Comparison of ENCODE assay signal across 9 mouse cellular contexts in the genomic region with DNA sequence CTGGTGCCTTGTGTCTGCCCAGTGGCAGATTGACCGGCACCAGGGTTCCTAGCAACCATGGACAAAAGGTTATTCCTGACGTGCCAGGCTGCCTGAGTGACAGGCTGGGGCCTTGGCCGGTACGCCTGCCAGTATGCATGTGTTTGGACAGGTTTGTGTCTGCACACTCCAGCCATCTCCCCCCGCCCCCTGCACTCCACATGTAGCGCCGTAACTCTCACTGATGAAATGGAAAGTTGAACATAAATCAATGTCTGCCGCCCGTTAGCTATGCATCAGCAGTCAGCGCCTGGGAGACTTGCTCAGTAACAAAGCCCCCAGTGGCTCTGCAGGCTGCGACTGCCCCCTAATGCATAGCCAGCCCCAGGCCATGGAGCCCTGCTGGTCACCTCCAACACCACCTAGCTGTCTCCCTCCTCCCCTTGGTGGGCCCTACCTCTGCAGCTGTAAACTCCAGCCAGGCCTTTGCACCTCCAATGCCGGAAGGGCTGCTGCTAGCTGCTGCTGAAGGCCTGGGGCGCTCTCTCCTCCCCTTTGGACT. TPM values are rescaled to one million over a fixed set of nuclear protein-coding genes. Genes with fewer than 3 reads are reported as not detected.
A peak's percentile ranks its signal among the peaks of the same experiment; 100 is the strongest.
DNase-seq lines count a peak whose midpoint lies in the region; ATAC-seq lines count a peak whose summit lies in the region.
"Had no signal": no experiment of that assay in that cellular context is flagged by ENCODE, and none has a peak within 500 bp of the region (broad histone marks: within the 10 kb centered on the region; RNA-seq: fewer than 3 reads in every experiment).

No protein-coding gene starts in this region.

- no peaks in the 10 kb centered on the region for H3K27me3 ChIP-seq in lung, embryonic 16.5 days (ENCODE audit: control insufficient read depth, insufficient read depth, low read depth, low read length)
- H3K27me3 ChIP-seq in forebrain, embryonic 14.5 days (replicated peaks; ENCODE audit: control insufficient read depth, insufficient read depth, low read length), result no peaks in the 10 kb centered on the region
- no peaks in the 10 kb centered on the region for H3K27me3 ChIP-seq in midbrain, embryonic 16.5 days (ENCODE audit: control insufficient read depth, insufficient read depth, low read depth, low read length)
- H3K27me3 ChIP-seq: heart, embryonic 15.5 days had no signal

- no peak overlapping the region for H3K4me3 ChIP-seq in lung, embryonic 16.5 days (ENCODE audit: low read length)
- no peak overlapping the region for H3K4me3 ChIP-seq in forebrain, embryonic 14.5 days (ENCODE audit: low read depth, low read length)
- H3K4me3 ChIP-seq in midbrain, embryonic 16.5 days (ENCODE audit: low read depth, low read length), result no peak overlapping the region
- H3K4me3 ChIP-seq: heart, embryonic 15.5 days had no signal

- peaks cover 3% of the 10 kb centered on the region; the same call in 1 of the 2 replicates for H3K4me1 ChIP-seq in lung, embryonic 16.5 days (replicated peaks; ENCODE audit: control insufficient read depth, insufficient read depth, low read length)
- H3K4me1 ChIP-seq in forebrain, embryonic 14.5 days (ENCODE audit: control insufficient read depth, insufficient read depth, low read length), result peaks cover 25% of the 10 kb centered on the region
- peaks cover 56% of the 10 kb centered on the region for H3K4me1 ChIP-seq in midbrain, embryonic 16.5 days (ENCODE audit: control insufficient read depth, insufficient read depth, low read length)

- no peak overlapping the region for H3K4me2 ChIP-seq in lung, embryonic 16.5 days (ENCODE audit: low read depth, low read length)
- no peak overlapping the region for H3K4me2 ChIP-seq in forebrain, embryonic 14.5 days (ENCODE audit: low read length)
- no peak overlapping the region for H3K4me2 ChIP-seq in midbrain, embryonic 16.5 days (ENCODE audit: low read length)
- H3K4me2 ChIP-seq: heart, embryonic 15.5 days had no signal

- ATAC-seq in lung, embryonic 16.5 days (ENCODE audit: low read depth), result 0 out of 2 replicates have a peak, but pooled peaks have one; percentile 11
- peak; percentile 28; the same call in 1 of the 2 replicates for ATAC-seq in forebrain, embryonic 14.5 days
- ATAC-seq in midbrain, embryonic 16.5 days, result peak; percentile 46; the same call in 1 of the 2 replicates
- no peak for ATAC-seq in megakaryocyte-erythroid progenitor cell, adult 5-6 weeks (replicated peaks; ENCODE audit: low FRiP score, low TSS enrichment, poor library complexity, severe bottlenecking)

- H3K9ac ChIP-seq in lung, embryonic 16.5 days (ENCODE audit: low read length), result no peak overlapping the region
- H3K9ac ChIP-seq in forebrain, embryonic 14.5 days (ENCODE audit: low read length), result no peak overlapping the region
- no peak overlapping the region for H3K9ac ChIP-seq in midbrain, embryonic 16.5 days (ENCODE audit: low read depth, low read length)
- H3K9ac ChIP-seq: heart, embryonic 15.5 days had no signal

- WGBS in lung, embryonic 16.5 days, result 60% methylated on average over 13 of the region's 13 CpGs
- WGBS in forebrain, embryonic 14.5 days, result 47% methylated on average over 13 of the region's 13 CpGs
- WGBS in midbrain, embryonic 16.5 days, result 30% methylated on average over 13 of the region's 13 CpGs

- H3K27ac ChIP-seq in lung, embryonic 16.5 days (ENCODE audit: low read length), result no peak overlapping the region; the same call in 1 of the 2 replicates
- no peak overlapping the region for H3K27ac ChIP-seq in forebrain, embryonic 14.5 days (ENCODE audit: low read depth, low read length)
- H3K27ac ChIP-seq in midbrain, embryonic 16.5 days (ENCODE audit: low read length), result peak overlapping the region; percentile 35

- H3K9me3 ChIP-seq in lung, embryonic 16.5 days (ENCODE audit: control insufficient read depth, low read length), result no peaks in the 10 kb centered on the region
- H3K9me3 ChIP-seq in forebrain, embryonic 14.5 days (replicated peaks; ENCODE audit: control insufficient read depth, low read length), result no peaks in the 10 kb centered on the region
- no peaks in the 10 kb centered on the region for H3K9me3 ChIP-seq in midbrain, embryonic 16.5 days (replicated peaks; ENCODE audit: control insufficient read depth, low read length, poor library complexity, severe bottlenecking)
- H3K9me3 ChIP-seq: heart, embryonic 15.5 days had no signal

- DNase-seq in lung, postnatal 14 days, result no peak
- peak; percentile 28 for DNase-seq in forebrain, embryonic 14.5 days (ENCODE audit: low spot score)
- DNase-seq in kidney, adult 18-20 months, result peak; percentile 69
- DNase-seq in frontal cortex, postnatal 10 days (ENCODE audit: low spot score in 2 of 2), result no peak
- no peak for DNase-seq in thymus, postnatal 36 days

- no peaks in the 10 kb centered on the region for H3K36me3 ChIP-seq in lung, embryonic 16.5 days (ENCODE audit: control insufficient read depth, insufficient read depth, low read length)
- H3K36me3 ChIP-seq in forebrain, embryonic 14.5 days (ENCODE audit: control insufficient read depth, insufficient read depth, low read length), result no peaks in the 10 kb centered on the region
- H3K36me3 ChIP-seq in midbrain, embryonic 16.5 days (ENCODE audit: control insufficient read depth, insufficient read depth, low read length), result no peaks in the 10 kb centered on the region
- H3K36me3 ChIP-seq: heart, embryonic 15.5 days had no signal

RNA-seq across cellular contexts. Expression of gene Mrpl37, which starts 50.6 kb away (rescaled TPM):
- polyA plus RNA-seq in lung, embryonic 16.5 days (2015; fragmentation: Nextera tagmentation; extraction: Ambion mirVana), result 90.2 and 93.2 TPM in 2 replicates
- polyA plus RNA-seq in forebrain, embryonic 14.5 days (2014; fragmentation: Nextera tagmentation; extraction: Ambion mirVana), result 94.0 and 95.6 TPM in 2 replicates
- polyA plus RNA-seq in midbrain, embryonic 16.5 days (2015; fragmentation: Nextera tagmentation; extraction: Ambion mirVana), result 74.1 and 77.3 TPM in 2 replicates
- total RNA-seq in megakaryocyte-erythroid progenitor cell, adult 5-6 weeks (2014; fragmentation: Nextera tagmentation), result 104 and 107 TPM in 2 replicates
- 61.0 and 78.5 TPM in 2 replicates for total RNA-seq in megakaryocyte-erythroid progenitor cell, adult 5-6 weeks (2017)

RNA-seq across cellular contexts. Expression of gene Cyb5rl, which starts 50.7 kb away (rescaled TPM):
- 5.9 and 7.2 TPM in 2 replicates for polyA plus RNA-seq in lung, embryonic 16.5 days (2015; fragmentation: Nextera tagmentation; extraction: Ambion mirVana)
- 3.6 and 4.1 TPM in 2 replicates for polyA plus RNA-seq in forebrain, embryonic 14.5 days (2014; fragmentation: Nextera tagmentation; extraction: Ambion mirVana)
- 4.1 and 7.2 TPM in 2 replicates for polyA plus RNA-seq in midbrain, embryonic 16.5 days (2015; fragmentation: Nextera tagmentation; extraction: Ambion mirVana)
- 8.1 and 11.5 TPM in 2 replicates for total RNA-seq in megakaryocyte-erythroid progenitor cell, adult 5-6 weeks (2014; fragmentation: Nextera tagmentation)
- total RNA-seq in megakaryocyte-erythroid progenitor cell, adult 5-6 weeks (2017), result 6.6 and 12.8 TPM in 2 replicates

Comparison
In these comparisons a context has a peak if more than half of its experiments do, and no peak if none do; other contexts are left out.
1. DNase-seq: peak in forebrain, embryonic 14.5 days (single experiment) and kidney, adult 18-20 months (single experiment); none in lung, postnatal 14 days (single experiment), frontal cortex, postnatal 10 days (0 of 2) and thymus, postnatal 36 days (0 of 2).